Mouse (Mus musculus) layer of hippocampus, adult 11-12 months (tissue): Measurements from ENCODE around the gene Ctf2.
A peak's percentile ranks its signal among the peaks of the same experiment; 100 is the strongest.
"Not testable (repeated sequence)": the region's sequence is repeated elsewhere in the genome, so short reads cannot be mapped to it uniquely, and the experiment has no call there.

Source experiments
- DNase-seq: peaks from one replicate; pipeline ENCODE4 v3.0.0; 2022; ENCODE audit warnings: low spot score

Gene Ctf2

GRCm38 (mm10) chr7:127732066-127732465 is at the start of gene Ctf2:
Ctf2 (minus strand) TSS chr7:127732166.
- DNase-seq: not testable (repeated sequence)

DNA sequence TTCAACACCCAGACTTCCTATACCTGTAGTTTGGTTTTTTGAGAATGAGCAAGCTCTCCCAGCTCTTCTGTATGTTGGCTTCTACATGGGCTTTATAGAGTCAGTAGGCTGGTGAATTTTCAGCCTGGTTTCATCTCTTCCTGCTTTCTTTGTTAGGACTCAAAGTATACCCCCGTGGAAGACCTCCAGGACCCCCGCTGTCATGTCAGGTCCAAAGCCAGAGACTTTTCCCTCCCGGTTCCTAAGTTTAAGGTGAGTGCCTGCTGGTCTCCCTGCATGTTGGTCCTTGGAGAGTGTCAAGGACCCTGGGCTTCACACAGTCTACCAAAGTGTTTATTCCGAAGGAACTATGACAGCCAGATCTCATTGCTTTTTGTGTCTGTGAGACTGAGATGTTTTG is 46.4 kb upstream of the Ctf2 start:
- DNase-seq: no peak

DNA sequence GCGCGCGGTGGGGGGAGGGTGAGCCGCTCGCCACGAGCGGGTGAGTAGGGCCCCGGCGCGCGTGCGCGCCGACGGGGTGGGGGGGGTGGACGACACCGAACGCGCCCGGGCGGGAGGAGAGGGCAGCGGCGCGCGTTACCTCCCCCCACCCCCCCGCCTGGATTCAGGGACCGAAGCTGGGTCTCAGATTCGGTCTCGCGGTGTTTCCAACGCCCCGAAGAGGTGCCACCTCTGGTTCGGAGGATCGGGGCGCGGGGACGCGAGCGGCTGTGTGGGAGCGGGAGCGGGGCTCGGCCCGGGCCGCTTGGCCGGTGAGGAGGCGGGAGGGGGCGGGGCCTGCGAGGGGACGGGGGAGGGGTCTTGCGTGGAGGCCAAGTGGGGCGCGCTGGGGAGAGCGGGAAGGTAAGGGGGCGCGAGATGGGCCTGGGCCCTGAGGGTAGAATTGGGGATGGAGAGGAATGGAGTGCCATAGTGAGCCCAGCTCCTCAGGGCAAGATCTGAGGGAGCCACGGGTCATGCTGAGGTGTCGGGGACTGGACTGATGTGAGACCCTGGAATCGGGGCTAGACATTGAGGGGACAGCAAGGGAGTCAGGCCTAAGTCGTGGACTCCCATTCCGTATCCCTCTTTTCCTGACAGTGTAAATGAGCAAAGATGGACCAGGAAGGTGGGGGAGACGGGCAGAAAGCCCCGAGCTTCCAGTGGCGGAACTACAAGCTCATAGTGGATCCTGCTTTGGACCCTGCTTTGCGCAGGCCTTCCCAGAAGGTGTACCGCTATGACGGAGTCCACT is 45.7 kb upstream of the Ctf2 start:
- peak; percentile 54 for DNase-seq

GRCm38 (mm10) chr7:127776878-127777473 is 45.0 kb upstream of the Ctf2 start:
- DNase-seq: peak; percentile 96

DNA sequence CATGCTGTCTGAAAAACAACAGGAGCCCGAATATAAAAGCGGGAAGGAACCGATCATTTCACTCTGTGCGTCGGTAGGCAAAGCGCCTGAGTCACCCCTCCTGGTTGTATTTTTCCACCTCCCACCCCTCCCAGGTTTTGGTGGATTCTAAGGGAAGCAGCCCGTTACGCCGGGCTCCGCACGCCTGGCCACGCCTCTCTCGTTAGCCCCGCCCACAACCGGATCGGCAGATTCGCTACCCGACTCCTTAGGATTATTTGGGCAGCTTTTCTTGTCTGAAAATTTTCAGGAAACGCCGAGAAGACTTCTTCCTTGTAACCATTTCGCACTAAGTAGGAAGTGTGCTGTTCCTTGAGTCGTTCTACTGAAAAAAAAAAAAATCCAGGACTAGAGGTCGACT is 44.5 kb upstream of the Ctf2 start, which contains the start of gene Setd1a:
Gene Setd1a (plus strand): TSS at position 245 of the 400 bp plus-strand sequence.
- peak; percentile 88 for DNase-seq

- not testable (repeated sequence) for DNase-seq
These were observed 43.9 kb upstream of the Ctf2 start for GRCm38 (mm10) chr7:127775837-127776236.

DNA sequence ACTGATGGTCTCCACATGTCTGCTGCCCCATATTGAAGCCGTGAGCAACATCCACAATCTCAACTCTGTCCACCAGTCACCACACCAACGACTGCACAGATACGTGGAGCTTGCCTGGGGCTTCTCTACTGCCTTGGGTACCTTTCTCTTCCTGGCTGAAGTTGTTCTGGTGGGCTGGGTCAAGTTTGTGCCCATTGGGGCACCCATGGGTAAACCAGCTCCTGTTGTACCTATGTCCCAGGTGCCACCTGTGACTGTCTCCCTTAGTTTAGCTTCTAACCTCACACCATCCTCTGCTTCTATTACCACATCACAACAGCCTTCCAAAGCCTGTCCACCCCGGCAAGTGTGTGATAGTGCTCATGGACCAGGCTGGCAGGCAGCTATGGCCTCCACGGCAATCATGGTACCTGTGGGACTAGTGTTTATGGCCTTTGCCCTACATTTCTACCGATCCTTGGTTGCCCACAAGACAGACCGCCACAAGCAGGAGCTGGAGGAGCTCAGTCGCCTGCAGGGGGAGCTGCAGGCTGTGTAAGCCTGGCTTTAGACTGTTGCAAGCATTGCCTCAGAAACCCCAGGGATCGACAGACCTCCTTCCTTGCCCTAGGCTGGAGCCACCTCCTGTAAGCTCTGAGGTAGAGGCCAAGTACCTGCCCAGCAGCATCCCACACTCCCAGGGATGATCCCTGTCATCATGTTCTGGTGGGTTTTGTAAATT is 41.9 kb upstream of the Ctf2 start:
- DNase-seq: peak; percentile 74

DNA sequence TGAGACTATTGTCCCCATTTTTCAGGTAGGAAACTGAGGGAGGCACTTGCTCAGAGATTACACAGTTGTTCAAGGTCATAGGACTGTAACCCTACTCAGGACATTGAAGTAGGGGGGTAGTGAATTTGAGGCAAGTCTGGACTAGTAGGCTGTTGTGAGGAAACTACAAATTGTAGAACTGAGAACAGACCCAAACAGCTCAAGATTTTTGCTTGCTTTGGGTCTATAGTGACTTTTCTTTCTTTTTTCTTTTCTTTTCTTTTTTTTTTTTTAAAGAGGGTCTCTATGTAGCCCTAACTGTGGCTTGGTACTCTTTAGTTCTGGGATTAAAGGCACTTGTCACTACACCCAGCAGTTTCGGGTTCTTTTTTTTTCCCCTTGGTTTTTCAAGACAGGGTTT is 40.6 kb upstream of the Ctf2 start:
- no peak for DNase-seq

DNA sequence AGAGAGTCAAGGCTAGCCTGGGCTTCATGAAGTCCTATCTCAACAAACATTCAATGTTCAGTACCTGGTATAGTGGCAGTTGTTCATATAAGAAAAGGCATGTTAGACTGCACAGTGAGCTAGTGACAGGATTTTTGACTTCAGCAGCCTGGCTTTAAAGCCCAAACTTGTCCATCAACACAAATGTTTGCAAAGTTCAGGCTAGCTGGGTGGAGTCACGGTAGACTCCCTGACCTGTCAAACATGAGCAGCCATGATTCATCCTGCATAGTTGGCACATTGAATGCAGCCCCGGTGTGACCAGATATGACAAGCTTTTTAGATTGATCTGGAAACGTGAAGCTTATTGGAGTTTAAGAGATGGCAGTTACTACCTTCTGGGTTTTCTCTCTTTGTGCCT is 40.1 kb upstream of the Ctf2 start:
- DNase-seq: no peak

- DNase-seq: peak; percentile 59
These were observed 39.3 kb upstream of the Ctf2 start for GRCm38 (mm10) chr7:127771262-127771661.

- DNase-seq: no peak
These were observed 38.3 kb upstream of the Ctf2 start for GRCm38 (mm10) chr7:127770039-127770905.

DNA sequence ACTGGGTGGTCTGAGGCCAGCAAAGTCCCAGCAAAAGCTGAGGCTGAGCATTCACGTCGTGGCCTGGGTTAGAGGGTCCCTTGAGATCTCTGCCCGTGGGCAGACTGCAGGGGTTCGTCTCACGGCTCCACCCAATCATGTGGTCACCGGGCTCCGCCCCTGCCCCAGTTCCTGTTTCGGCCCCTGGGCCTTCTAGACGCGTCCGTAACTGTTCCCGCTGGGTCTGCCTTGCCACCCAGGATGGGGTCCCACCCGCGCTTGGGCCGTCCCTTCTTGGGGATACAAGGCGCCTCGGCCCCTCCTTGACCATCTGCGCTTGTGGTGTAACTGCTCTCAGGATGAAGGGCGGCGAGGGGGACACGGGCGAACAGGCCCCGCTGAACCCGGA is 37.7 kb upstream of the Ctf2 start, which contains the start of gene Orai3:
Gene Orai3 (plus strand): TSS at position 165 of the 388 bp plus-strand sequence.
- DNase-seq: peak; percentile 86

- DNase-seq: peak; percentile 97
These were observed 37.1 kb upstream of the Ctf2 start for GRCm38 (mm10) chr7:127768997-127769593.

DNA sequence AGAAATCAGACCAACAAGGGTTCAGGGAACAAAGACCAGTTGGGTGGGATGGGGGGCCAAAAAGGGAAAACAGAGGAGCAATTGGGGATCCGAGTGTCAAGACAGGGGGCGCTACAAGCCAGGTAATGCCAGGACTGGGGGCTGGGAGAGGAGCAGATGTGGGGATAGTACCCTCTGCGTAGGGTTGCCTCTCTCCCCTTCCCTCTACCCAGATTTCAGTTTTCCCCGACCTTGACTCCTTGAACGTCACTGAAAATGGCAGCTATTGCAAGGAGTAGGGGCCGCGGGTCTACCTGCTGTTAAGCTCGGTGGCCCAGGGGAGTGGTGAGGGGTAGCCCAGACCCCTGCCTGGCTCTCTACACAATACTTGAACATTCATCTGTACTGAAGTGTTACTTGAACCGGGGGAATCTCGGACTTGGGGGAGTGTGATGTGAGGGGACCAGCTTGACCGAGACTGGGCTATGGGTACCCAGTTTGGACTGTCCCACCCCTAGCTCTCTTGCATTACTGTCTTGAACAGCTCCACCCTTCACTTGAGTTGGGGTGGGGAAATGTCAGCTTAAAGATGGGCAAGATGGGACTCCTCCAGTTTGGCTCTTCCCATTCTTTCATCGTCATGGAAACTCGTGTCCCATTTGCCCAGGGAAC is 36.5 kb upstream of the Ctf2 start:
- peak; percentile 46 for DNase-seq

DNA sequence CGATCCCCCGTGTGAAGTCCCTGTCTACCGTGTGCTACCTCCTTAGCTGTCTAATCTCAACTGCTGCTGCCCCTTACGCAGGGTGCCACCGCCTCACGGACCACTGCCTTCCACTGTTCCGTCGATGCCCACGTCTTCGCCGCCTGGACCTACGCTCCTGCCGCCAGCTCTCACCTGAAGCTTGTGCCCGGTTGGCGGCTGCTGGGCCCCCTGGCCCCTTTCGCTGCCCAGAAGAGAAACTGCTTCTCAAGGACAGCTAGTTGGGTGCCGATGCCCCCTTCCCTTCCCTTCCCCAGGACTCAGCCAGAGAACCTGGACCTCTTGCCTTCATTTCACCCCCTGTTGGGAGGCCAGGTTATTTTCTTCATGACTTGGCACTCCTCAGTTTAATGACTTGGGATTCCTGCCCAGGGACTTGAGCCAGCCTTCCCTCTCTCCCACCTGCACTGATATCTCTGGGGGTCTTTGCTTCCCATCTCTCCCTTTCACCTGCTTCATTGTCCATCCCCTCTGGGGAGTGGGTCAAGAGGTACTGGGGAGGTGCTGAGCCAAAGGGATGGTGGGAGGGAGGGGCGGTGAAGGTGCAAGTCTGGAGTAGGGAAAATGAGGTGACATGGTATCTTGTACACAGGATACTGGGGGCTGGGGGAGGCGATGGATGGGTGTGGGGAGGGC is 35.8 kb upstream of the Ctf2 start:
- no peak for DNase-seq

GRCm38 (mm10) chr7:127766851-127767609 is 35.1 kb upstream of the Ctf2 start:
- DNase-seq: no peak

GRCm38 (mm10) chr7:127765756-127766155 is 33.8 kb upstream of the Ctf2 start:
- no peak for DNase-seq

GRCm38 (mm10) chr7:127763642-127764041 is 31.7 kb upstream of the Ctf2 start:
- no peak for DNase-seq

DNA sequence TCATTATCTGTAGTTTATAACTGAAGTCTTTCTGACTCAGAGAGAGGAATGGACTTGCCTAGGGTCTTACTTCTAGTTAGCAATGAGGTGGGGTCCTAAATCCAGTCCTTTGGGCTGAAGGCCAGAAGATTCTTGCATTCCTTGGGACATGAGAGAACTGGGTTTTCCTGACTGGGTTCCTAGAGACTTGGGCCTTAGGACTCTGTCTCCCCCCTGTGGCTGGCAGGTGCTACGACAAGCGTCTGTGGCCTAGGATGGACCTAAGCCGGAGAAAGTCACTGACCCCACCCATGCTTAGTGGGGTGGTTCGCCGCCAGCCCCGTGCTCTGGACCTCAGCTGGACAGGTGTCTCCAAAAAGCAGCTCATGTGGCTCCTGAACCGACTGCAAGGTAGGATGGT is 29.1 kb upstream of the Ctf2 start:
- DNase-seq: peak; percentile 72

DNA sequence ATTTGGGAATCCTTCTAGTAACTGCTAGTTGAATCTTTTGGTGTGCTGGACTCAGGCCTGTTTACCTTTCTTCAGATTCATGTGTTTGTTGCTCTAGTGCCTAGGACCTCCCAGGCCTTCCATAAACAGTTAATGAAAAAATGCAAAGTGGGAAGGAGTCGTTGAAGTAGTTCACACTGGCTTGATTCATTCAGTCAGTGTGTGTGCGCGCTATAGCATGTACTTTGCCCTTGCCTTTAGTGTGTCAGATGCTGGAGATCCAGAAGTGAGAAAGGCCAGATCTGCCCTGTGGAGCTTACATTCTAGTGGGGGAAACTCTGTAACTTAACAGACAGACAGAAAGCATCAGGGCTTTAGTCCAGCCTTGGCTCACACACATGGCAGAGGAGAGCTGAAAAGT is 28.5 kb upstream of the Ctf2 start:
- no peak for DNase-seq
